ENCODE assay signal across 16 mouse cellular contexts in genomic region chr1:98270212-98270611, GRCm38 (mm10).
"Had no signal": no experiment of that assay in that cellular context is flagged by ENCODE, and none has a peak within 500 bp of the region (broad histone marks: within the 10 kb centered on the region; RNA-seq: fewer than 3 reads in every experiment).

No protein-coding gene starts in this region.

- H3K27ac ChIP-seq: neural tube, embryonic 13.5 days; neural tube, embryonic 15.5 days; stomach, embryonic 15.5 days; stomach, postnatal 0 days had no signal

- H3K9ac ChIP-seq: neural tube, embryonic 13.5 days; neural tube, embryonic 15.5 days; stomach, embryonic 15.5 days had no signal

- H3K4me1 ChIP-seq: neural tube, embryonic 13.5 days; neural tube, embryonic 15.5 days; stomach, embryonic 15.5 days had no signal

- H3K27me3 ChIP-seq: neural tube, embryonic 13.5 days; neural tube, embryonic 15.5 days; stomach, embryonic 15.5 days had no signal

- H3K4me3 ChIP-seq: neural tube, embryonic 13.5 days; neural tube, embryonic 15.5 days; stomach, embryonic 15.5 days had no signal

- H3K9me3 ChIP-seq: neural tube, embryonic 13.5 days; neural tube, embryonic 15.5 days; stomach, embryonic 15.5 days had no signal

- DNase-seq: retina, postnatal 1 day; right cerebral cortex, adult 18-20 months; right cerebral cortex, postnatal 14 days; right cerebral cortex, postnatal 25 days; right cerebral cortex, postnatal 4 days; spleen, adult 18-20 months; thymus, adult 18-20 months; thymus, adult 2 months; thymus, postnatal 14 days; thymus, postnatal 25 days; thymus, postnatal 36 days; thymus, postnatal 4 days had no signal

- H3K36me3 ChIP-seq: neural tube, embryonic 13.5 days; neural tube, embryonic 15.5 days; stomach, embryonic 15.5 days had no signal
